Mouse (Mus musculus): ENCODE measurements around the gene Rtl5. TPM values are rescaled to one million over a fixed set of nuclear protein-coding genes. Genes with fewer than 3 reads are reported as not detected.
"Not testable (repeated sequence)": the region's sequence is repeated elsewhere in the genome, so short reads cannot be mapped to it uniquely, and the experiment has no call there.

The Rtl5 gene
- 10 to 100 TPM in 1 of 2 experiments, 1 to 10 TPM in 1; 9.6 to 13.9 TPM for total RNA-seq (2021)

GRCm38 (mm10) chrX:102070591-102071471 lies at the start of gene Rtl5:
Gene Rtl5, minus strand, starts transcription at chrX:102071304.
- intact Hi-C loops (cut with DNase I) = no loop called here
- DNase-seq (ENCODE audit: extremely low spot score in 1 of 2, low spot score in 2 of 2) = peak; percentile 81 to 89

- peak; percentile 92 to 94 for DNase-seq (ENCODE audit: extremely low spot score in 1 of 2, low spot score in 2 of 2)
- intact Hi-C loops (cut with DNase I) = no loop called here
Measured at GRCm38 (mm10) chrX:102119042-102119864, 48.1 kb upstream of the Rtl5 start, which contains the start of gene Pin4. Gene Pin4, plus strand, starts transcription at chrX:102119447.

- intact Hi-C loops (cut with DNase I) = no loop called here
- peak in 1 of 2 experiments; percentile 6 for DNase-seq (ENCODE audit: extremely low spot score in 1 of 2, low spot score in 2 of 2)
Measured at GRCm38 (mm10) chrX:102115676-102116075, 44.6 kb upstream of the Rtl5 start.

- intact Hi-C loops (cut with DNase I); DNase-seq (ENCODE audit: extremely low spot score in 1 of 2, low spot score in 2 of 2): not testable (repeated sequence)
Measured at GRCm38 (mm10) chrX:102109349-102109748, 38.2 kb upstream of the Rtl5 start.

GRCm38 (mm10) chrX:102103830-102104229 lies 32.7 kb upstream of the Rtl5 start:
- intact Hi-C loops (cut with DNase I); DNase-seq (ENCODE audit: extremely low spot score in 1 of 2, low spot score in 2 of 2): not testable (repeated sequence)

- intact Hi-C loops (cut with DNase I) = no loop called here
- DNase-seq (ENCODE audit: extremely low spot score in 1 of 2, low spot score in 2 of 2) = no peak
Measured at GRCm38 (mm10) chrX:102101886-102102285, 30.8 kb upstream of the Rtl5 start.

- intact Hi-C loops (cut with DNase I) = no loop called here
- no peak for DNase-seq (ENCODE audit: extremely low spot score in 1 of 2, low spot score in 2 of 2)
Measured at GRCm38 (mm10) chrX:102094381-102094904, 23.3 kb upstream of the Rtl5 start.

- intact Hi-C loops (cut with DNase I) = no loop called here
- no peak for DNase-seq (ENCODE audit: extremely low spot score in 1 of 2, low spot score in 2 of 2)
Measured at GRCm38 (mm10) chrX:102090605-102091004, 19.5 kb upstream of the Rtl5 start.

- no peak for DNase-seq (ENCODE audit: extremely low spot score in 1 of 2, low spot score in 2 of 2)
- intact Hi-C loops (cut with DNase I) = no loop called here
Measured at GRCm38 (mm10) chrX:102085798-102086443, 14.8 kb upstream of the Rtl5 start.

- no peak for DNase-seq (ENCODE audit: extremely low spot score in 1 of 2, low spot score in 2 of 2)
- intact Hi-C loops (cut with DNase I) = no loop called here
Measured at GRCm38 (mm10) chrX:102082340-102082739, 11.2 kb upstream of the Rtl5 start.

GRCm38 (mm10) chrX:102081573-102082279 lies 10.6 kb upstream of the Rtl5 start:
- DNase-seq (ENCODE audit: extremely low spot score in 1 of 2, low spot score in 2 of 2) = no peak

GRCm38 (mm10) chrX:102081076-102081475 lies 10.0 kb upstream of the Rtl5 start:
- intact Hi-C loops (cut with DNase I) = no loop called here
- DNase-seq (ENCODE audit: extremely low spot score in 1 of 2, low spot score in 2 of 2) = no peak

More at GRCm38 (mm10) chrX:102081573-102082279, 10.6 kb upstream of the Rtl5 start:
- intact Hi-C loops (cut with DNase I) = no loop called here

- DNase-seq (ENCODE audit: extremely low spot score in 1 of 2, low spot score in 2 of 2) = no peak
- intact Hi-C loops (cut with DNase I) = no loop called here
Measured at GRCm38 (mm10) chrX:102076886-102077765, 6.0 kb upstream of the Rtl5 start.

GRCm38 (mm10) chrX:102075158-102075557 lies 4.1 kb upstream of the Rtl5 start:
- no peak for DNase-seq (ENCODE audit: extremely low spot score in 1 of 2, low spot score in 2 of 2)
- intact Hi-C loops (cut with DNase I) = no loop called here

- DNase-seq (ENCODE audit: extremely low spot score in 1 of 2, low spot score in 2 of 2) = no peak
- intact Hi-C loops (cut with DNase I) = no loop called here
Measured at GRCm38 (mm10) chrX:102074435-102074834, 3.3 kb upstream of the Rtl5 start.

GRCm38 (mm10) chrX:102073605-102074325 lies 2.7 kb upstream of the Rtl5 start:
- intact Hi-C loops (cut with DNase I) = no loop called here
- no peak for DNase-seq (ENCODE audit: extremely low spot score in 1 of 2, low spot score in 2 of 2)

- intact Hi-C loops (cut with DNase I) = no loop called here
- DNase-seq (ENCODE audit: extremely low spot score in 1 of 2, low spot score in 2 of 2) = no peak
Measured at GRCm38 (mm10) chrX:102071517-102071916, 413 bp upstream of the Rtl5 start.
